Mouse (Mus musculus) bone marrow macrophage, adult 2 months (primary cell): ENCODE data around the gene Zfp654.

Experiments
- CTCF ChIP-seq: IDR thresholded peaks from 2 replicates; pipeline ENCODE4 v1.5.1; 2012; ENCODE audit warnings: low read depth, mild to moderate bottlenecking, low read length, moderate library complexity
- POLR2A ChIP-seq: IDR thresholded peaks from 2 replicates; pipeline ENCODE4 v1.6.1; 2012; ENCODE audit warnings: mild to moderate bottlenecking, low read depth, low read length, borderline replicate concordance

DNA sequence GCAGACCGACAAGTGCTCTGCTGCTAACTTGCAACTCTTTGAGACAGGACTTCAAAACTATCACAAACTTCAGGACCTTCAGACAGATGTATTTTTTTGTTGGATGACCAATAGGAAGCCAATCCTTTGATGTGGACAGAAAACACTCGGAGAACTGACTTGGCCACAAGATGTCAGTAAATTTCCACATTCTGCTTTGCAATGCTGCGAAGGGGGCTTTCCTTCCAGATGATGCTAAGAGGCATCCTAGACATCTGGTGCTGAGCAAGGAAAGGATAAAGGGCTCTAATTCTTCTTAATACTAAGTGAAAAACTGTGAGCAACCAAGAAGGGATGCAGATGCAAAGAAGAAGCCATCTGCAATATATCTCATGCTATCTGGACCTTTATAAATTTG lies 96.7 kb downstream of the Zfp654 start:
- TF ChIP-seq POLR2A: no peak
- TF ChIP-seq CTCF: no peak
